Mouse (Mus musculus) intestine, embryonic 14.5 days (tissue): ENCODE measurements at regions not wholly inside any gene's neighbourhood (a gene's known extent, or its start where the extent isn't known, plus 50 kb on each side); places are given as distances from the start of the nearest gene placed in this dataset.

Experiments
- ATAC-seq: fragments of 200-750 bp; cut with Nextera tagmentation; replicated peaks from 2 replicates; pipeline ENCODE4 v1.8.0; 2017; ENCODE audit warnings: low read depth, moderate number of reproducible peaks, moderate TSS enrichment, moderate library complexity; ENCODE audit not compliant: low FRiP score, low TSS enrichment
- DNase-seq: peaks from one replicate; pipeline ENCODE4 v3.0.0-alpha.2; 2018; ENCODE audit warnings: low spot score
- H3K27ac ChIP-seq: fragments of 300-500 bp; sonication (generic); 2 replicates; pipeline ENCODE4 v1.5.1; 2014; ENCODE audit warnings: low read depth, mild to moderate bottlenecking, control low read depth
- H3K27me3 ChIP-seq: fragments of 300-500 bp; sonication (generic); replicated peaks from 2 replicates; pipeline ENCODE4 v1.6.1; 2014; ENCODE audit warnings: low read length, control low read depth; ENCODE audit not compliant: control insufficient read depth, insufficient read depth
- H3K36me3 ChIP-seq: fragments of 300-500 bp; sonication (generic); 2 replicates; pipeline ENCODE4 v1.6.1; 2014; ENCODE audit warnings: low read length, control low read depth; ENCODE audit not compliant: control insufficient read depth, insufficient read depth
- H3K4me1 ChIP-seq: fragments of 300-500 bp; sonication (generic); replicated peaks from 2 replicates; pipeline ENCODE4 v1.6.1; 2014; ENCODE audit warnings: low read length, control low read depth, mixed read lengths; ENCODE audit not compliant: control insufficient read depth, insufficient read depth
- H3K4me2 ChIP-seq: fragments of 300-500 bp; sonication (generic); 2 replicates; pipeline ENCODE4 v1.6.1; 2014; ENCODE audit warnings: low read length
- H3K4me3 ChIP-seq: fragments of 300-500 bp; sonication (generic); 2 replicates; pipeline ENCODE4 v1.5.1; 2014; ENCODE audit warnings: low read depth, low read length, control low read depth, mixed read lengths
- H3K9ac ChIP-seq: fragments of 300-500 bp; sonication (generic); 2 replicates; pipeline ENCODE4 v1.6.1; 2014; ENCODE audit warnings: mild to moderate bottlenecking, low read length
- H3K9me3 ChIP-seq: fragments of 300-500 bp; sonication (generic); 2 replicates; pipeline ENCODE4 v1.6.1; 2016; ENCODE audit warnings: low read length, control low read depth; ENCODE audit not compliant: control insufficient read depth
- WGBS: fragments of 180-500 bp; shearing (Covaris S2); extraction: QIAGEN DNeasy Blood & Tissue Kit; methylation state at CpG from one replicate; pipeline ENCODE4 v1.1.7; 2014; 5-methylcytosine and 5-hydroxymethylcytosine counted together

- no peaks in the 10 kb centered on the region for H3K36me3 ChIP-seq
- no peaks in the 10 kb centered on the region for H3K27me3 ChIP-seq
- H3K4me3 ChIP-seq, result no peak overlapping the region
- 39% methylated on average over 9 of the region's 9 CpGs for WGBS
- H3K4me2 ChIP-seq, result no peak overlapping the region
- no peak overlapping the region for H3K9ac ChIP-seq
- H3K4me1 ChIP-seq, result 0 out of 2 replicates have a peak, but pooled peaks cover 3% of the 10 kb centered on the region
- no peaks in the 10 kb centered on the region for H3K9me3 ChIP-seq
- no peak for ATAC-seq
- no peak overlapping the region for H3K27ac ChIP-seq
- no peak for DNase-seq
Observed at GRCm38 (mm10) chr2:30525295-30525694, 51.3 kb upstream of the Ier5l start.

GRCm38 (mm10) chr2:30525831-30526230, 51.8 kb upstream of the Ier5l start:
- no peak overlapping the region for H3K4me3 ChIP-seq
- 0 out of 2 replicates have a peak, but pooled peaks cover 3% of the 10 kb centered on the region for H3K4me1 ChIP-seq
- no peaks in the 10 kb centered on the region for H3K36me3 ChIP-seq
- no peaks in the 10 kb centered on the region for H3K9me3 ChIP-seq
- H3K9ac ChIP-seq, result no peak overlapping the region
- H3K27ac ChIP-seq, result no peak overlapping the region
- DNase-seq (no peak), ATAC-seq (no peak)
- WGBS, result 47% methylated on average over 3 of the region's 3 CpGs
- no peaks in the 10 kb centered on the region for H3K27me3 ChIP-seq
- no peak overlapping the region for H3K4me2 ChIP-seq

- no peak overlapping the region for H3K27ac ChIP-seq
- H3K4me1 ChIP-seq, result 0 out of 2 replicates have a peak, but pooled peaks cover 3% of the 10 kb centered on the region
- H3K9me3 ChIP-seq, result no peaks in the 10 kb centered on the region
- 48% methylated on average over 4 of the region's 4 CpGs for WGBS
- no peak overlapping the region for H3K4me3 ChIP-seq
- no peak overlapping the region for H3K9ac ChIP-seq
- no peak for ATAC-seq
- H3K27me3 ChIP-seq, result no peaks in the 10 kb centered on the region
- no peaks in the 10 kb centered on the region for H3K36me3 ChIP-seq
- no peak overlapping the region for H3K4me2 ChIP-seq
- no peak for DNase-seq
Observed at GRCm38 (mm10) chr2:30527495-30527894, 53.5 kb upstream of the Ier5l start.

- no peak for DNase-seq
- no peak for ATAC-seq
- no peaks in the 10 kb centered on the region for H3K36me3 ChIP-seq
- no peak overlapping the region for H3K4me2 ChIP-seq
- no peak overlapping the region for H3K4me3 ChIP-seq
- H3K4me1 ChIP-seq, result peaks cover 5% of the 10 kb centered on the region; the same call in 1 of the 2 replicates
- H3K9me3 ChIP-seq, result 0 out of 2 replicates have a peak, but pooled peaks cover 5% of the 10 kb centered on the region
- H3K9ac ChIP-seq, result no peak overlapping the region
- H3K27ac ChIP-seq, result no peak overlapping the region
- no peaks in the 10 kb centered on the region for H3K27me3 ChIP-seq
Observed at GRCm38 (mm10) chr2:30532948-30533347, 58.9 kb upstream of the Ier5l start.

GRCm38 (mm10) chr2:30533367-30533766, 59.3 kb upstream of the Ier5l start:
- no peak for ATAC-seq
- H3K4me2 ChIP-seq, result no peak overlapping the region
- no peak for DNase-seq
- H3K36me3 ChIP-seq, result no peaks in the 10 kb centered on the region
- 0 out of 2 replicates have a peak, but pooled peaks cover 5% of the 10 kb centered on the region for H3K9me3 ChIP-seq
- H3K4me1 ChIP-seq, result peaks cover 5% of the 10 kb centered on the region; the same call in 1 of the 2 replicates
- H3K4me3 ChIP-seq, result no peak overlapping the region
- no peaks in the 10 kb centered on the region for H3K27me3 ChIP-seq
- no peak overlapping the region for H3K27ac ChIP-seq
- 95% methylated on average over 6 of the region's 6 CpGs for WGBS
- no peak overlapping the region for H3K9ac ChIP-seq

GRCm38 (mm10) chr2:30534485-30534884, 60.4 kb upstream of the Cstad start:
- Histone ChIP-seq H3K4me1 (peaks cover 5% of the 10 kb centered on the region; the same call in 1 of the 2 replicates), H3K27ac (no peak overlapping the region), H3K4me3 (no peak overlapping the region), H3K36me3 (no peaks in the 10 kb centered on the region), H3K9me3 (0 out of 2 replicates have a peak, but pooled peaks cover 5% of the 10 kb centered on the region), H3K27me3 (no peaks in the 10 kb centered on the region), H3K4me2 (0 out of 2 replicates have a peak overlapping the region, but pooled peaks have one; percentile 13), H3K9ac (no peak overlapping the region)
- WGBS, result 39% methylated on average over 10 of the region's 10 CpGs
- DNase-seq (no peak), ATAC-seq (no peak)

- DNase-seq (no peak), ATAC-seq (no peak)
Observed at GRCm38 (mm10) chr2:30539305-30539704, 55.5 kb upstream of the Cstad start.

GRCm38 (mm10) chr2:30541541-30541940, 53.3 kb upstream of the Cstad start:
- Histone ChIP-seq H3K27ac (peak overlapping the region; percentile 44; the same call in 1 of the 2 replicates), H3K4me2 (no peak overlapping the region), H3K36me3 (no peaks in the 10 kb centered on the region), H3K9ac (no peak overlapping the region), H3K4me1 (peaks cover 23% of the 10 kb centered on the region), H3K9me3 (no peaks in the 10 kb centered on the region), H3K4me3 (no peak overlapping the region), H3K27me3 (no peaks in the 10 kb centered on the region)
- ATAC-seq (no peak), DNase-seq (no peak)
- 33% methylated on average over 4 of the region's 4 CpGs for WGBS

More at GRCm38 (mm10) chr2:30539305-30539704, 55.5 kb upstream of the Cstad start:
- no peaks in the 10 kb centered on the region for H3K36me3 ChIP-seq
- no peak overlapping the region for H3K4me3 ChIP-seq
- H3K27me3 ChIP-seq, result no peaks in the 10 kb centered on the region
- H3K9me3 ChIP-seq, result no peaks in the 10 kb centered on the region
- no peak overlapping the region for H3K9ac ChIP-seq
- H3K27ac ChIP-seq, result no peak overlapping the region
- WGBS, result 100% methylated on average over 1 of the region's 1 CpGs
- no peak overlapping the region for H3K4me2 ChIP-seq
- peaks cover 11% of the 10 kb centered on the region; the same call in 1 of the 2 replicates for H3K4me1 ChIP-seq

- Histone ChIP-seq H3K4me2 (peak overlapping the region; percentile 60), H3K27me3 (no peaks in the 10 kb centered on the region), H3K4me3 (peak overlapping the region; percentile 23), H3K9ac (0 out of 2 replicates have a peak overlapping the region, but pooled peaks have one; percentile 22), H3K4me1 (peaks cover 31% of the 10 kb centered on the region), H3K27ac (no peak overlapping the region), H3K36me3 (no peaks in the 10 kb centered on the region), H3K9me3 (no peaks in the 10 kb centered on the region)
- DNase-seq (peak; percentile 95), ATAC-seq (peak; percentile 89)
- WGBS, result 2% methylated on average over 35 of the region's 35 CpGs
Observed at GRCm38 (mm10) chr2:30544782-30545435, 49.9 kb upstream of the Cstad start.
